Mouse (Mus musculus): ENCODE results near the gene Tmem8b. TPM values are rescaled to one million over a fixed set of nuclear protein-coding genes. Genes with fewer than 3 reads are reported as not detected.
A peak's percentile ranks its signal among the peaks of the same experiment; 100 is the strongest.

The Tmem8b gene
- polyA plus RNA-seq (2014; fragmentation: Nextera tagmentation; extraction: Ambion mirVana) = 4.2 TPM in 2 replicates

GRCm38 (mm10) chr4:43668782-43669427 lies at the start of gene Tmem8b, which contains the start of gene Fam221b:
Tmem8b (plus strand) TSS chr4:43668971.
Fam221b (minus strand) TSS chr4:43669145.
- 2% methylated on average over 29 of the region's 41 CpGs for WGBS
- DNase-seq (ENCODE audit: low spot score) (peak; percentile 92), ATAC-seq (replicated peaks; ENCODE audit: low FRiP score, low TSS enrichment, low read depth) (peak; percentile 91)
- peak within 1 kb of the TSS; percentile 65 for H3K4me3 ChIP-seq (ENCODE audit: low read depth, low read length)
- peak within 1 kb of the TSS; percentile 64; the same call in 1 of the 2 replicates for H3K27ac ChIP-seq (ENCODE audit: low read depth)
- H3K9ac ChIP-seq (ENCODE audit: low read length) = peak within 1 kb of the TSS; percentile 88
- H3K4me1 ChIP-seq (replicated peaks; ENCODE audit: control insufficient read depth, insufficient read depth, low read length) = peaks cover 11% of the 10 kb centered on the region
- peaks cover 12% of the 10 kb centered on the region for H3K27me3 ChIP-seq (replicated peaks; ENCODE audit: control insufficient read depth, insufficient read depth, low read length)
- no peaks in the 10 kb centered on the region for H3K9me3 ChIP-seq (ENCODE audit: control insufficient read depth, low read length)
- H3K36me3 ChIP-seq (ENCODE audit: control insufficient read depth, insufficient read depth, low read length) = no peaks in the 10 kb centered on the region
- peak within 1 kb of the TSS; percentile 75 for H3K4me2 ChIP-seq (ENCODE audit: low read length)

- no peak overlapping the region for H3K4me3 ChIP-seq (ENCODE audit: low read depth, low read length)
- WGBS = 85% methylated on average over 4 of the region's 4 CpGs
- ATAC-seq (replicated peaks; ENCODE audit: low FRiP score, low TSS enrichment, low read depth) (no peak), DNase-seq (ENCODE audit: low spot score) (no peak)
- no peaks in the 10 kb centered on the region for H3K4me1 ChIP-seq (replicated peaks; ENCODE audit: control insufficient read depth, insufficient read depth, low read length)
- no peaks in the 10 kb centered on the region for H3K27me3 ChIP-seq (replicated peaks; ENCODE audit: control insufficient read depth, insufficient read depth, low read length)
- H3K27ac ChIP-seq (ENCODE audit: low read depth) = no peak overlapping the region
- no peaks in the 10 kb centered on the region for H3K36me3 ChIP-seq (ENCODE audit: control insufficient read depth, insufficient read depth, low read length)
- peaks cover 8% of the 10 kb centered on the region for H3K9me3 ChIP-seq (ENCODE audit: control insufficient read depth, low read length)
- H3K9ac ChIP-seq (ENCODE audit: low read length) = no peak overlapping the region
- H3K4me2 ChIP-seq (ENCODE audit: low read length) = no peak overlapping the region
Observed at GRCm38 (mm10) chr4:43620146-43620778, 48.5 kb upstream of the Tmem8b start.

DNA sequence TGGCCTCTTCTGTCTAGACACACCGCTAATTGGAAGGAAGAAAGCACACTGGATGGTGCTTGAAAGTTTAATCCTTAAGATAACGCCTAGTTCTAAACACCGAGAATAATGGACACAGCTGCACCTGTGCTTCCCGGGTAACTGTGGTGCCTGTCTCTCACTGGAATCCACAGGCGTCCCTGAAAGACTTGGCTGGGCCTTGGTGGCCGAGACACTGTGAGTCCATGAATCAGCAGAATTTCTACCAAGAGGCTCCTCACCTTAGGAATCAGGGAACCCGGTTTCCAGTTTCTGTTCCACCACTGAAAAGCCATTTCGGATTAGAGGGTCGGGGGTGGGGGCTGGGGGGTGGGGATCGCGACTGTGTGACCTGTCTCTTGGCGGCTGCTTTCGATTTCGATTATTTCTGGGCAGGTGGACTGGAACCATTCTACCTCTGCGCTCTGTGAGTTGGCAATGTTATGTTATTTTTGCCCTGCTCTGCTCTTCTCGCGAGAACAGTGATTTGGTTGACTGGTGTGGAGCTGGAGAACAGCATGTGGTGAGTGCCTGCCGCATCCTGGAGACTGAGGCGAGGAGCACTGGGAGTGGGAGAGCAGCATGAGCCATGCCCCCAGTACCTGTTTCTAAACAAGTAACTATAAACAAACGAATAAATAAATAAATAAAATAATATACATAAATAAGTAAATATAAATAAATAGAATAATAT lies 39.5 kb upstream of the Tmem8b start:
- no peaks in the 10 kb centered on the region for H3K36me3 ChIP-seq (ENCODE audit: control insufficient read depth, insufficient read depth, low read length)
- ATAC-seq (replicated peaks; ENCODE audit: low FRiP score, low TSS enrichment, low read depth) (no peak), DNase-seq (ENCODE audit: low spot score) (peak; percentile 47)
- no peak overlapping the region for H3K9ac ChIP-seq (ENCODE audit: low read length)
- no peak overlapping the region for H3K4me3 ChIP-seq (ENCODE audit: low read depth, low read length)
- H3K4me1 ChIP-seq (replicated peaks; ENCODE audit: control insufficient read depth, insufficient read depth, low read length) = peaks cover 24% of the 10 kb centered on the region
- no peaks in the 10 kb centered on the region for H3K27me3 ChIP-seq (replicated peaks; ENCODE audit: control insufficient read depth, insufficient read depth, low read length)
- WGBS = 48% methylated on average over 20 of the region's 20 CpGs
- no peak overlapping the region for H3K27ac ChIP-seq (ENCODE audit: low read depth)
- peaks cover 10% of the 10 kb centered on the region for H3K9me3 ChIP-seq (ENCODE audit: control insufficient read depth, low read length)
- H3K4me2 ChIP-seq (ENCODE audit: low read length) = no peak overlapping the region

DNA sequence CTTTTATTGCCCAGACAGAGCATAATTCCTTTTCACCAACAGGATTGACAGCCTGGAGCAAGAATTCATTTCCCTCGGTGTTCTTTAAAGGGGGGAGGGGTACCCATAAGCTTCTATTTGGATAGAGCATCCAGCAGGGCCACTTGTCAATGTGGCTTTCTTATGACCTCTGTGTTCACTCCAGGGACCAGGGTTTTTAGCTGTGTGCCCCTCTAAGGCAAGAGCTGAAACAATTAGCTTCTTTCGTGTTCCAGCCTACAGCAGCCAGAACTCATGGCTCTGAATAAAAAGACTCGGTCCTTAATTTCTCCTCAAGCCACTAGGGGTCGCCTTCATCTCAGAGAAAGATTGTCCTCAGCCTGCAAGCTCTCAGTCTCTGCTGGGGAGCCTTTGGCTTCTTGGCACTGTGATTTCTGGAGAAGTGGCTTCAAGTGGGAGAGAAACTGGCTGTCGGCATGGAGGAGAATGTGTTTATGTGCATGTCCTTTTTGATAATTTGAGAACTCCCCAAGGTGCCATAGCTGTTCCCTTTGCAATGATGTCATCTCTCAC lies 38.7 kb upstream of the Tmem8b start:
- H3K36me3 ChIP-seq (ENCODE audit: control insufficient read depth, insufficient read depth, low read length) = no peaks in the 10 kb centered on the region
- H3K4me3 ChIP-seq (ENCODE audit: low read depth, low read length) = no peak overlapping the region
- H3K27ac ChIP-seq (ENCODE audit: low read depth) = no peak overlapping the region; the same call in 1 of the 2 replicates
- peak; percentile 37 for ATAC-seq (replicated peaks; ENCODE audit: low FRiP score, low TSS enrichment, low read depth)
- peaks cover 24% of the 10 kb centered on the region for H3K4me1 ChIP-seq (replicated peaks; ENCODE audit: control insufficient read depth, insufficient read depth, low read length)
- no peaks in the 10 kb centered on the region for H3K27me3 ChIP-seq (replicated peaks; ENCODE audit: control insufficient read depth, insufficient read depth, low read length)
- peak; percentile 83 for DNase-seq (ENCODE audit: low spot score)
- H3K4me2 ChIP-seq (ENCODE audit: low read length) = 0 out of 2 replicates have a peak overlapping the region, but pooled peaks have one; percentile 11
- peaks cover 8% of the 10 kb centered on the region for H3K9me3 ChIP-seq (ENCODE audit: control insufficient read depth, low read length)
- H3K9ac ChIP-seq (ENCODE audit: low read length) = no peak overlapping the region
- WGBS = 7% methylated on average over 5 of the region's 5 CpGs

DNA sequence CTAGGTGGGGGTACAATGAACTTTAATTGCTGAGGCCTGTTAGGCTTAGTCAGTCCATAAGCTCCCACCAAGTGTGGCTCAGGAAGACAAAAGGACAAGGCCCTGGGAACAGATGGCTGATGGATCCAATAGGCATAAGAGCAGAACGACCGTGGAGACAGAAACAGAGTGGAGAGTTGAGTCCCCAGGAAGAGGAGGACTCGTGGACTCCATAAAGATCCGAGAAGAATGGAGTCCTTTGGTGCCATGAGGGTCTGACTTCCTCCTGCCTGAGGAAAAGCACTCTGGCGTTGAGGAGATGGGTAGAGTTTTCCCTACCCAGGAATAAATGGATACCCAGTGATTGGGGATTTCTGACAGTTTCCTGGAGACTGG lies 38.1 kb upstream of the Tmem8b start:
- peak overlapping the region; percentile 84 for H3K4me2 ChIP-seq (ENCODE audit: low read length)
- ATAC-seq (replicated peaks; ENCODE audit: low FRiP score, low TSS enrichment, low read depth) (no peak), DNase-seq (ENCODE audit: low spot score) (no peak)
- no peaks in the 10 kb centered on the region for H3K36me3 ChIP-seq (ENCODE audit: control insufficient read depth, insufficient read depth, low read length)
- peak overlapping the region; percentile 11; the same call in 1 of the 2 replicates for H3K27ac ChIP-seq (ENCODE audit: low read depth)
- H3K4me1 ChIP-seq (replicated peaks; ENCODE audit: control insufficient read depth, insufficient read depth, low read length) = peaks cover 24% of the 10 kb centered on the region
- H3K9ac ChIP-seq (ENCODE audit: low read length) = peak overlapping the region; percentile 77; the same call in 1 of the 2 replicates
- no peaks in the 10 kb centered on the region for H3K27me3 ChIP-seq (replicated peaks; ENCODE audit: control insufficient read depth, insufficient read depth, low read length)
- 28% methylated on average over 5 of the region's 5 CpGs for WGBS
- peak overlapping the region; percentile 57 for H3K4me3 ChIP-seq (ENCODE audit: low read depth, low read length)
- H3K9me3 ChIP-seq (ENCODE audit: control insufficient read depth, low read length) = peaks cover 3% of the 10 kb centered on the region; the same call in 1 of the 2 replicates

DNA sequence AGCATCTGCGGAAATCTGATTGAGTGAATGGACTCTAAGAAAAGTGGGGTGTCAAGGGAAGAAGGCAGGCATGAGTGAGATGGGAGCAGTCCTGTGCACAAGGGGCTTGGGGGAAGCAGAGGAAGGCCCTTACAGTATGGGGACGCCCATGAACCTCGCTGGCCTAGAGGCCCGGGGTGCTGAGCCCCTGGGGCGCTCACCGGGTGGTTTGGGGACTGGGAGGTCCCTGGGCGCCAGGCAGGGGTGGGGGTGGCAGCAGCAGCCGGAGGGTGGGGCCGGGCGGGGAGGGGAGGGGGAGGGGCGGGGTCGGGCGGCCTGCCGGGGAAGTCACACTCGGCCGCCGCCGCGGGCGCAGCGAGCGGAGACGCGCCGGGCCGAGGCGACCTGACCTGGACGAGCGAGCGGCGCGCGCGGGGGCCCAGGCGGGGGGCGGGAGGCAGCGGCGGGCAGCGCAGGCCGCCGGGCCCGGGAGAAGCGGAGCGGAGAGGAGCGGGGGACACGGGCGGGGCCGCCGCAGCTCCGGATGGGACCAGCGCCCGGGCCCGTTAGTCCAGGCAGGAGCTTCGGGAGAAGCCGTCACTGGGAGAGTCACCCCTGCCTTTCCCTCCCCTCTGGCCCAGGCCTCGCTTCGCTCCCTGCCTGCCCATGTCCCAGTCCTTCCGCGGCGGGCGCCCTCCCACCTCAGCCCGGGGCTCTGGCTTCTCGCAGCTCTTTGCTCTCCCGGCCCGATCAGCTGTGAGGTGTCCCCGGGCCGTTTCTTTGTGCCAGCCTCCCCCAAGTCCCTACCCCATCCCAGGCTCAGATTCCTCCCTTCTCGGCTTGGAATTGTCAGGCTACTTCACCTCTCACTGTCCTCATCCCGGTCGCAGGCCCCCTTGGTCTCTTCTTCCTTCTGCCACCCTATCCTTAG lies 37.5 kb upstream of the Tmem8b start, which contains the start of gene Npr2:
Gene Npr2, plus strand, starts transcription at position 890 of the 910 bp plus-strand sequence.
- peaks cover 24% of the 10 kb centered on the region for H3K4me1 ChIP-seq (replicated peaks; ENCODE audit: control insufficient read depth, insufficient read depth, low read length)
- H3K4me3 ChIP-seq (ENCODE audit: low read depth, low read length) = peak within 1 kb of the TSS; percentile 57
- 2% methylated on average over 50 of the region's 70 CpGs for WGBS
- H3K9me3 ChIP-seq (ENCODE audit: control insufficient read depth, low read length) = 0 out of 2 replicates have a peak, but pooled peaks cover under 1% of the 10 kb centered on the region
- DNase-seq (ENCODE audit: low spot score) (peak; percentile 78), ATAC-seq (replicated peaks; ENCODE audit: low FRiP score, low TSS enrichment, low read depth) (peak; percentile 58)
- H3K4me2 ChIP-seq (ENCODE audit: low read length) = peak within 1 kb of the TSS; percentile 84
- H3K9ac ChIP-seq (ENCODE audit: low read length) = peak within 1 kb of the TSS; percentile 77
- H3K27ac ChIP-seq (ENCODE audit: low read depth) = peak within 1 kb of the TSS; percentile 39
- no peaks in the 10 kb centered on the region for H3K27me3 ChIP-seq (replicated peaks; ENCODE audit: control insufficient read depth, insufficient read depth, low read length)
- H3K36me3 ChIP-seq (ENCODE audit: control insufficient read depth, insufficient read depth, low read length) = no peaks in the 10 kb centered on the region

GRCm38 (mm10) chr4:43631956-43632920 lies 36.5 kb upstream of the Tmem8b start:
- H3K27ac ChIP-seq (ENCODE audit: low read depth) = no peak overlapping the region
- no peaks in the 10 kb centered on the region for H3K9me3 ChIP-seq (ENCODE audit: control insufficient read depth, low read length)
- ATAC-seq (replicated peaks; ENCODE audit: low FRiP score, low TSS enrichment, low read depth) = peak; percentile 7; the same call in 1 of the 2 replicates
- H3K4me2 ChIP-seq (ENCODE audit: low read length) = peak overlapping the region; percentile 84
- DNase-seq (ENCODE audit: low spot score) = peak; percentile 49
- H3K9ac ChIP-seq (ENCODE audit: low read length) = peak overlapping the region; percentile 77
- peaks cover 24% of the 10 kb centered on the region for H3K4me1 ChIP-seq (replicated peaks; ENCODE audit: control insufficient read depth, insufficient read depth, low read length)
- H3K36me3 ChIP-seq (ENCODE audit: control insufficient read depth, insufficient read depth, low read length) = no peaks in the 10 kb centered on the region
- peak overlapping the region; percentile 57 for H3K4me3 ChIP-seq (ENCODE audit: low read depth, low read length)
- 43% methylated on average over 42 of the region's 42 CpGs for WGBS
- H3K27me3 ChIP-seq (replicated peaks; ENCODE audit: control insufficient read depth, insufficient read depth, low read length) = no peaks in the 10 kb centered on the region
